Mouse (Mus musculus) limb, embryonic 15.5 days (tissue): ENCODE measurements around the gene Dnm3. TPM values are rescaled to one million over a fixed set of nuclear protein-coding genes. Genes with fewer than 3 reads are reported as not detected.
"Not testable (repeated sequence)": the region's sequence is repeated elsewhere in the genome, so short reads cannot be mapped to it uniquely, and the experiment has no call there.

ENCODE experiments used
- ATAC-seq: fragments of 200-750 bp; cut with Nextera tagmentation; 2 replicates; pipeline ENCODE4 v1.8.0; 2017; ENCODE audit warnings: low read depth, moderate TSS enrichment; ENCODE audit not compliant: insufficient number of reproducible peaks, low FRiP score, low TSS enrichment
- H3K27ac ChIP-seq: fragments of 300-500 bp; sonication (generic); 2 replicates; pipeline ENCODE4 v1.5.1; 2015; ENCODE audit warnings: moderate library complexity, mild to moderate bottlenecking, inconsistent platforms
- H3K27me3 ChIP-seq: fragments of 300-500 bp; sonication (generic); 2 replicates; pipeline ENCODE4 v1.6.1; 2015; ENCODE audit warnings: inconsistent platforms
- H3K36me3 ChIP-seq: fragments of 300-500 bp; sonication (generic); 2 replicates; pipeline ENCODE4 v1.6.1; 2015; ENCODE audit warnings: inconsistent platforms
- H3K4me1 ChIP-seq: fragments of 300-500 bp; sonication (generic); 2 replicates; pipeline ENCODE4 v1.6.1; 2015; ENCODE audit warnings: inconsistent platforms
- H3K4me2 ChIP-seq: fragments of 300-500 bp; sonication (generic); 2 replicates; pipeline ENCODE4 v1.6.1; 2015; ENCODE audit warnings: mild to moderate bottlenecking, inconsistent platforms
- H3K4me3 ChIP-seq: fragments of 300-500 bp; sonication (generic); 2 replicates; pipeline ENCODE4 v1.5.1; 2015; ENCODE audit warnings: mild to moderate bottlenecking, inconsistent platforms
- H3K9ac ChIP-seq: fragments of 300-500 bp; sonication (generic); 2 replicates; pipeline ENCODE4 v1.6.1; 2015; ENCODE audit warnings: inconsistent platforms
- H3K9me3 ChIP-seq: fragments of 300-500 bp; sonication (generic); 2 replicates; pipeline ENCODE4 v1.6.1; 2016; ENCODE audit warnings: inconsistent platforms
- WGBS: fragments of 180-500 bp; shearing (Covaris S2); methylation state at CpG from one replicate; pipeline ENCODE4 v1.1.7; 2015; 5-methylcytosine and 5-hydroxymethylcytosine counted together
- polyA plus RNA-seq: library from polyadenylated mRNA; unstranded; fragments of >200 nt; fragmentation: Nextera tagmentation; extraction: Ambion mirVana; gene quantifications from 2 replicates; pipeline ENCODE4 v1.2.1, GENCODE M21; 2015

The Dnm3 gene
- polyA plus RNA-seq, 1 experiment from 2014 or later, result 23.6 TPM

GRCm38 (mm10) chr1:162422826-162423225 is 55.0 kb downstream of the Dnm3 start:
- 74% methylated on average over 6 of the region's 6 CpGs for WGBS
- Histone ChIP-seq H3K9me3 (no peaks in the 10 kb centered on the region), H3K27me3 (no peaks in the 10 kb centered on the region), H3K4me2 (no peak overlapping the region), H3K4me1 (no peaks in the 10 kb centered on the region), H3K27ac (no peak overlapping the region), H3K4me3 (no peak overlapping the region), H3K36me3 (no peaks in the 10 kb centered on the region), H3K9ac (no peak overlapping the region)
- no peak for ATAC-seq

- WGBS, result 14% methylated on average over 1 of the region's 1 CpGs
Measured at GRCm38 (mm10) chr1:162413791-162414190, 64.0 kb downstream of the Dnm3 start.

GRCm38 (mm10) chr1:162412787-162413429 is 64.9 kb downstream of the Dnm3 start:
- Histone ChIP-seq H3K4me2 (no peak overlapping the region), H3K4me1 (no peaks in the 10 kb centered on the region), H3K9ac (no peak overlapping the region), H3K27me3 (no peaks in the 10 kb centered on the region), H3K36me3 (no peaks in the 10 kb centered on the region), H3K27ac (no peak overlapping the region), H3K4me3 (no peak overlapping the region), H3K9me3 (no peaks in the 10 kb centered on the region)
- ATAC-seq, result no peak
- 80% methylated on average over 7 of the region's 7 CpGs for WGBS

More at GRCm38 (mm10) chr1:162413791-162414190, 64.0 kb downstream of the Dnm3 start:
- Histone ChIP-seq H3K4me2 (no peak overlapping the region), H3K9me3 (no peaks in the 10 kb centered on the region), H3K4me1 (no peaks in the 10 kb centered on the region), H3K36me3 (no peaks in the 10 kb centered on the region), H3K27ac (no peak overlapping the region), H3K27me3 (no peaks in the 10 kb centered on the region), H3K9ac (no peak overlapping the region), H3K4me3 (no peak overlapping the region)
- no peak for ATAC-seq

GRCm38 (mm10) chr1:162410207-162410965 is 67.4 kb downstream of the Dnm3 start:
- H3K4me2 ChIP-seq, result no peak overlapping the region
- no peak overlapping the region for H3K27ac ChIP-seq
- no peak overlapping the region for H3K4me3 ChIP-seq
- no peaks in the 10 kb centered on the region for H3K9me3 ChIP-seq
- 62% methylated on average over 14 of the region's 14 CpGs for WGBS
- H3K9ac ChIP-seq, result no peak overlapping the region
- ATAC-seq, result no peak
- H3K4me1 ChIP-seq, result no peaks in the 10 kb centered on the region
- H3K36me3 ChIP-seq, result no peaks in the 10 kb centered on the region
- no peaks in the 10 kb centered on the region for H3K27me3 ChIP-seq

GRCm38 (mm10) chr1:162394549-162394948 is 83.3 kb downstream of the Dnm3 start:
- H3K27me3 ChIP-seq, result no peaks in the 10 kb centered on the region
- H3K9ac ChIP-seq, result no peak overlapping the region
- ATAC-seq, result no peak
- H3K27ac ChIP-seq, result no peak overlapping the region
- no peaks in the 10 kb centered on the region for H3K4me1 ChIP-seq
- H3K4me2 ChIP-seq, result no peak overlapping the region
- H3K4me3 ChIP-seq, result no peak overlapping the region
- WGBS, result 58% methylated on average over 4 of the region's 4 CpGs
- no peaks in the 10 kb centered on the region for H3K9me3 ChIP-seq
- no peaks in the 10 kb centered on the region for H3K36me3 ChIP-seq

- Histone ChIP-seq H3K36me3 (no peaks in the 10 kb centered on the region), H3K27ac (0 out of 2 replicates have a peak overlapping the region, but pooled peaks have one; percentile 14), H3K4me3 (no peak overlapping the region), H3K4me1 (no peaks in the 10 kb centered on the region), H3K9ac (no peak overlapping the region), H3K9me3 (no peaks in the 10 kb centered on the region), H3K4me2 (no peak overlapping the region), H3K27me3 (no peaks in the 10 kb centered on the region)
- no peak for ATAC-seq
- WGBS, result 75% methylated on average over 5 of the region's 5 CpGs
Measured at GRCm38 (mm10) chr1:162388442-162389165, 89.2 kb downstream of the Dnm3 start.

GRCm38 (mm10) chr1:162373068-162373467 is 104.8 kb downstream of the Dnm3 start:
- not testable (repeated sequence) for ATAC-seq, H3K4me2 ChIP-seq, H3K4me3 ChIP-seq, H3K27ac ChIP-seq, H3K9me3 ChIP-seq, H3K27me3 ChIP-seq, H3K9ac ChIP-seq, H3K4me1 ChIP-seq, H3K36me3 ChIP-seq
- 97% methylated on average over 1 of the region's 1 CpGs for WGBS

GRCm38 (mm10) chr1:162369726-162370125 is 108.1 kb downstream of the Dnm3 start:
- Histone ChIP-seq H3K27me3 (no peaks in the 10 kb centered on the region), H3K9ac (no peak overlapping the region), H3K4me1 (no peaks in the 10 kb centered on the region), H3K36me3 (no peaks in the 10 kb centered on the region), H3K4me3 (no peak overlapping the region), H3K4me2 (no peak overlapping the region), H3K9me3 (no peaks in the 10 kb centered on the region), H3K27ac (no peak overlapping the region)
- 57% methylated on average over 4 of the region's 4 CpGs for WGBS
- ATAC-seq, result no peak

GRCm38 (mm10) chr1:162361978-162362377 is 115.9 kb downstream of the Dnm3 start:
- no peak for ATAC-seq
- no peak overlapping the region for H3K4me3 ChIP-seq
- H3K36me3 ChIP-seq, result no peaks in the 10 kb centered on the region
- H3K9me3 ChIP-seq, result no peaks in the 10 kb centered on the region
- H3K27ac ChIP-seq, result no peak overlapping the region
- peaks cover 31% of the 10 kb centered on the region for H3K4me1 ChIP-seq
- no peak overlapping the region for H3K9ac ChIP-seq
- 38% methylated on average over 5 of the region's 5 CpGs for WGBS
- H3K27me3 ChIP-seq, result no peaks in the 10 kb centered on the region
- H3K4me2 ChIP-seq, result no peak overlapping the region

- H3K36me3 ChIP-seq, result no peaks in the 10 kb centered on the region
- H3K4me1 ChIP-seq, result peaks cover 31% of the 10 kb centered on the region
- no peak overlapping the region for H3K9ac ChIP-seq
- H3K4me3 ChIP-seq, result no peak overlapping the region
- WGBS, result 45% methylated on average over 8 of the region's 8 CpGs
- H3K27ac ChIP-seq, result no peak overlapping the region
- H3K4me2 ChIP-seq, result no peak overlapping the region
- ATAC-seq, result no peak
- no peaks in the 10 kb centered on the region for H3K27me3 ChIP-seq
- H3K9me3 ChIP-seq, result no peaks in the 10 kb centered on the region
Measured at GRCm38 (mm10) chr1:162359270-162359669, 118.6 kb downstream of the Dnm3 start.

- no peak overlapping the region for H3K4me2 ChIP-seq
- no peak overlapping the region for H3K4me3 ChIP-seq
- H3K27ac ChIP-seq, result no peak overlapping the region
- H3K4me1 ChIP-seq, result peaks cover 31% of the 10 kb centered on the region
- H3K9ac ChIP-seq, result no peak overlapping the region
- 37% methylated on average over 8 of the region's 8 CpGs for WGBS
- no peaks in the 10 kb centered on the region for H3K9me3 ChIP-seq
- no peak for ATAC-seq
- H3K36me3 ChIP-seq, result no peaks in the 10 kb centered on the region
- H3K27me3 ChIP-seq, result no peaks in the 10 kb centered on the region
Measured at GRCm38 (mm10) chr1:162358036-162358435, 119.8 kb downstream of the Dnm3 start.

- no peak overlapping the region for H3K27ac ChIP-seq
- no peaks in the 10 kb centered on the region for H3K36me3 ChIP-seq
- no peak overlapping the region for H3K9ac ChIP-seq
- no peak for ATAC-seq
- 70% methylated on average over 5 of the region's 5 CpGs for WGBS
- no peak overlapping the region for H3K4me3 ChIP-seq
- H3K4me1 ChIP-seq, result peaks cover 19% of the 10 kb centered on the region
- no peaks in the 10 kb centered on the region for H3K9me3 ChIP-seq
- H3K27me3 ChIP-seq, result no peaks in the 10 kb centered on the region
- H3K4me2 ChIP-seq, result no peak overlapping the region
Measured at GRCm38 (mm10) chr1:162356481-162356880, 121.4 kb downstream of the Dnm3 start.
